Mouse (Mus musculus) frontal cortex, postnatal 10 days (tissue): Measurements from ENCODE around the gene Sdhb.

Source experiments
- DNase-seq, 2 experiments: peaks; one replicate each; pipeline ENCODE4 v3.0.0; 2022; ENCODE audit warnings: low spot score in 2 of 2, mixed read lengths in 1 of 2

Gene Sdhb

DNA sequence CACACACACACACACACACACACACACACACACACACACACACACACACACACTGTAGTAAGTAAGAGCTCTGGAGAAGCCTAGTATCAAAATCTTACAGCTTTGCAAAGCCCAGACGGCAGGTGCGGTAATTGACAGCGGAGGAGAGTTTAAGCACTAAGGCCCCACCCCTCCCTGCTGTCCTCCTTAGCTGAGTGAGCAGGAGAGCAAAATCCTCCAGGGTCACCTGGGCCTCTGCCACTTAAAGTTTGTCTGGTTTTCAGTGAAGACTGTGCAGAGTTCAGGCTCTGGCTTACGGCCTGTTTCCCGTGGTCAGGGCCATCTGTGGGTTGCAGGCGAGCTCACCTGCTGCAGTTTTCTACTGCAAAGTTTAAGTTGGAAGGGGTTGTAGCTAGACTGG, 12.5 kb upstream of the Sdhb start:
- DNase-seq = no peak

DNA sequence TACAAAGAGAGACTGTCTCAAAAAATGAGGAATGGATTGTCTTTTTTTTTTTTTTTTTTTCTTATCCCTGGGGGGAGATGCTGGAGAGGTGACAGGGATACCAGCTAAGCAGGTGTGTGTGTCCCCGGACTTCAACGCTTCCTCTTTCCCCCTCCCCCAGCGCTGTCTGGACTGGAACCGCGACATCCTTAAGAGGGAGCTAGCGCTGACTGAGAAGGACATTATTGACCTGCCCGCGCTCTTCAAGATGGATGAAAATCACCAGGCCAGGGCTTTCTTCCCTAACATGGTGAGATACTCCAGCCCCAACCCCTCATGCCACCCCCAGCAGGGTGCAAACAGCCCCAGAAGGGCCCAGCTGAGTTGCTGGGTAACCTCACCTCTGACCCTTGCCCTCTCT, 12.0 kb upstream of the Sdhb start:
- no peak for DNase-seq

DNA sequence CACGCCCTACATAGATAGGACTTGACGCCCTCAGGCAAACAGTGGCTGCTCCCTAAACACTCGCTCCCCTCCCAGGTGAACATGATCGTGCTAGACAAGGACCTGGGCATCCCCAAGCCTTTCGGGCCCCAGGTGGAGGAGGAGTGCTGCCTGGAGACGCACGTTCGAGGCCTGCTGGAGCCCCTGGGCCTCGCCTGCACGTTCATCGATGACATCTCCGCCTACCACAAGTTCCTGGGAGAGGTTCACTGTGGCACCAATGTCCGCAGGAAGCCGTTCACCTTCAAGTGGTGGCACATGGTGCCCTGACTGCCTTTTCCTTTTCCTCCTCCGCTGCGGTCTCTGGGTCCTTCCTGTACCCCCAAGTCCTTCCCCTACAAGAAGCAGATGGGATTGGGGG, 11.4 kb upstream of the Sdhb start:
- DNase-seq = no peak

DNA sequence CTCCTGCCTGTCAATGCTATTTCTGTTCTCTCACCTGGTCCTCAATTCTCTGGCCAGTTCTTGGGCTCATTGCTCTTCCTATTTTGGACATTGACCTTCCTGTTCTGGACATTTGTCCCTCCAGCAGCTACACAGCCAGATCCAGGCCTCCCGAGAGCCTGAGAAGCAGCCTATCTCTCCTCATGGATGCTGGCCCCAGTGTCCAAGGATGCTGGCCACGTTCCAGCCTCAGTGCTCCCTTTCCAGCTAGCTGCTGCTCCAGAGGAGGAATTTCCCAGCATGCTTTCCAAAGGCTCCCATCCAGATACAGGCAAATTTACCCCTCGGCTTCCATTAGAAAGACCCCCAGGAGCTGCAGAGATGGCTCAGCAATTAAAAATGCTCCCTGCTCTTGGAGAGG, 10.4 kb upstream of the Sdhb start:
- DNase-seq = no peak

DNA sequence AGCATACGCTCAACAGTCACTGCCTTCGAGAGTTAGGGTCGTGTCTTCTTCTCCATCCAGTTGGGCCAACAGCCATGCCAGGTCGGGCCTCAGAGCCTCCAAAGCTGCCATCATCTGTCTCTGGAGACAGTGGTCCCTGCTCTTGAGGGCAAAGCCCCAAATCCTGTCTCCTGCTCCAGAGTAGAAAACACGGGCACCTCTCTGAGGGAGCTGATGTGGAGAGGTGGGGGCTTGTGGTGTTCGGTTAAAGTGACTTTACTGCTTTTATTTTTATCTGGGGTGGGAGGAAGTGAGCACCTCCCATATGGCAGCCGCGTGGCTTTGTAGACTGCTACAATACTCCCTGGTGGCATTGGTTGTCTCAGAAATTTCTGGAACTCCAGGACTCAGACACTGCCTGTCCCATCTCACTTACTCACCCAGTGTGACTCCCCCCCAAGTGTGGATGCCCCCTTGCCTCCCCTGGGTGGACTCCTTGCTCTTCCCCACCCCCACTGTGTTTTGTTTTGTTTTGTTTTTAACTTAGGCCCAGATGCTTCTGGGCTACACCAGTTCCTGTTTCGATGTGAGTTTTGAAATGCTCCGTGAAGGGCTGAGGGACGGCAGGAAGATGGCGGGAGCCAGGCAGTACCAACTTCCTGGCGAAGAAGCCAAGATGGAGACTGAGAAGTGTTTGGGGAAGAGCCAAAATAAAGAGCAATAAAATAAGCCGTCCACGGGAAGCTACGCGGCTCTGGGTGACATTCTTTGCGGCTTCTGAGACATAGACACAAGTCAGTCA, 9.0 kb upstream of the Sdhb start:
- DNase-seq = no peak

DNA sequence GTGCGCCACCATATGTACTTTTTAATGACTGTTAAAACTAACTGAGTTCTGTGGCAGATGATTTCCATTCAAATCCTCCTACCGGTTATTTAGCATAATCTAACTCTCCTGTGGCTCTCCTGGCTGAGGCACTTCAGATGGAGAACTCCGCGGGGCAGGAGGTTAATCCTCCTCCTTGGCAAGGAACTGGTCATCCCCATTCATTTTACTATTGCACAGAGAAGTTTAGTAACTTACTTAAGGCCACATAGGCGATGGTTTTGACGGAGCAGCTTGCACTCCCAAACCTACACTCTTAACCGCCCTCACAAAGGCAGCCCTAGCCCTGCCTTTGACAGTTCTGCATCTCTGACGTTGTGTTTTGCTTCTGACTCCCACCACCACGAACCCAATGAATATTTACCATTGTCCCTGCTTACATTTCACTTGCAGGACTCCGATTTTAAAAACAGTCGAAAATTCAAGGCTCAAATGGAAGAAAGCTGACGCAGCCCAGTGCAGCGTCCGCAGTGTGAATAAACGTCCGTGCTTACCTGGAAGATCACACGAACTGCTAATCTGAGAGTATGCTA, 3.8 kb upstream of the Sdhb start:
- DNase-seq = no peak

DNA sequence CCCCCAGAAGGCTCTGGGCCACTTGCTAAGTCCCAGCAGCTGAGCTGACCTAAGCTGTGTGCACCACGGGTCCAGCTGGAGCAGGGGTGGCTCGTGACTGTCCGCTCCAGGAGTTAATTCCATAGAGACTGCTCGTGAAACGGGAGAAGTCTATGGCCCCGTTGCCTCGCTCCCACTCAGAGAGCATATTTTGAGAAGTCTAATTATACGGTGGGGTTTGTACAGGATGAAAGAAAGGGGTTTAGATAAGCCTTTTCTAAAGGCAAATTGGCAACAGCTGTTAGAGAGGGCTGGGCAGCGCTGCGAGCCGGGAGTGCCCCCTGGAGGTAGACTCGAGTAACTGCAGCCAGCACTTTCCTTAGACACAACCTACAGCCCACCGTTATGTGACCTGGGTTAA, 3.3 kb upstream of the Sdhb start:
- peak; percentile 71 to 79 for DNase-seq

DNA sequence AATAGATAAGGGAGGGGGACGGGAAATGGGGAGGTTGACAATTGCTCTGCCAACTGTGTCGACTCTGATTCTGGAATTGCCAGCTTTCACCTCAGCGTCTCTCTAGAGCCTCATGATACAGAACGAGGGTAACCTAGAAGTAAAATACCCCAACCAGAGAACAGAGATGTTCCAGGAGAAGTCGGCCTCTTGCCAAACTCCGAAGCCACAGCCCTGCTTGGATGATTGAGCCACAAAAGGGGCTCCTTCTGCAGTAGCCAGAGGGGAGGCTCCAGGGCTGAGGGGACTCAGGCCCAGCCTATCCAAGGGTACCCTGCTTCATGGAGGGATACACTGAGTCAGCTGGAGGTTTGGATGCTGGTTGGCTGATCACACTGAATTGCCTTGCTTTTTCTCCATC, 2.7 kb upstream of the Sdhb start:
- no peak for DNase-seq

DNA sequence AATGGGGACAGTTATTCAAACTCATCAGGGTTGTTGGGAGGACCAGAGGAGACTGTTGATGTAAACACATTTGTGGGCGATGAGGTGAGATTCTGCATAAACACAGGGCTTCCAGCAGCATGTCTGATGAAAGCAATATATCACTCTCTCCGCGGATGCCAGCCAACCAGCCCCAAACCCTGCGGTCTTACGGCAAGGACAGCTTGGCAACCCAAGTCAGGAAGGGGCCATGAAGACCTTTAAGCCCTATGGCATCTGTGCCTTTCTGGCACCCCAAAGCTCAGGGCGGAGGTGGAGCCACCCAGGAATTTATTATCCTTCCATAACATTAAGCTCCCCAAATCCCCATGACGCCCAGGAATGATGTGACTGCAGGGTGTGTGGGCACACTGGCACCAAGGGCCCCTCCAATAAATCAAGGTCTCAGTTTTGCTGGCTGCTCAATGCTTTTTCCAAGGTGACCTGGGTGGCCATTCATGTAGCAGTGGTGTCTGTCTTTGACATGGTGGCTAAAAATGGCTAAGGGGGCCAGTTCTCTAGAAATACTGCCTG, 1.8 kb upstream of the Sdhb start:
- DNase-seq = no peak

DNA sequence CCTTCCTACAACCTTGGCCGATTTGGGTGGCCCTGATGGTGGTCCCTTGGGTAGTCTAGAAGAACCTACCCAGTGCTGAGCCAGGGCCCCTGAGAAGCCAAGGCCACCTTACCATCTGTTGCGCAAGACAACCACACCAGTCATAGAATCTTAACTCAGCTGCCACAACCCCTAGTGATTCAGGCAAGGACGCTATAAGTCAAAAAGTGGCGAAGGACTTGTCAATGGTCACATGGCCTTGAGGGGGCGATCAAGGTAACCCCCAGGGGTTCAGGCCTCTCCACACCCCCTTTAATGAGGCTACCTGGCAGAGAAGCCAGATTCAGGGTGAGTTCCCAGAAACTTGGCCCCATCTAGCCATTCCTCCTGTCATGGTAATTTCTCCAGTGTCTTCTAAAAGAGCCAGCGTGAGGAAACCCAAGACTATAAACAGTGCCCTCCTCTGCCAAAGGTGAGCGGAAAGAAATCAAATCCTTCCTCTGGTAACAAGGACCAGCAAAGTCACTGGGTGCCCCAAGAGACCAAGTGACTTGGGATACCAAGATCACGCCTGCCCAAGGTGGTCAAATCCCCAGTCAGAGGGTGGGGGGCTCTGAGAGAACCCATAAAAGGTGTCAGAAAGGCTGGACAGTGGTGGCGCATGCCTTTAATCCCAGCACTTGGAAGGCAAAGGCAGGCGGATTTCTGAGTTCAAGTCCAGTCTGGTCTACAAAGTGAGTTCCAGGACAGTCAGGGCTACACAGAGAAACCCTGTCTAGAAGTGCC, 1.1 kb upstream of the Sdhb start:
- no peak for DNase-seq

DNA sequence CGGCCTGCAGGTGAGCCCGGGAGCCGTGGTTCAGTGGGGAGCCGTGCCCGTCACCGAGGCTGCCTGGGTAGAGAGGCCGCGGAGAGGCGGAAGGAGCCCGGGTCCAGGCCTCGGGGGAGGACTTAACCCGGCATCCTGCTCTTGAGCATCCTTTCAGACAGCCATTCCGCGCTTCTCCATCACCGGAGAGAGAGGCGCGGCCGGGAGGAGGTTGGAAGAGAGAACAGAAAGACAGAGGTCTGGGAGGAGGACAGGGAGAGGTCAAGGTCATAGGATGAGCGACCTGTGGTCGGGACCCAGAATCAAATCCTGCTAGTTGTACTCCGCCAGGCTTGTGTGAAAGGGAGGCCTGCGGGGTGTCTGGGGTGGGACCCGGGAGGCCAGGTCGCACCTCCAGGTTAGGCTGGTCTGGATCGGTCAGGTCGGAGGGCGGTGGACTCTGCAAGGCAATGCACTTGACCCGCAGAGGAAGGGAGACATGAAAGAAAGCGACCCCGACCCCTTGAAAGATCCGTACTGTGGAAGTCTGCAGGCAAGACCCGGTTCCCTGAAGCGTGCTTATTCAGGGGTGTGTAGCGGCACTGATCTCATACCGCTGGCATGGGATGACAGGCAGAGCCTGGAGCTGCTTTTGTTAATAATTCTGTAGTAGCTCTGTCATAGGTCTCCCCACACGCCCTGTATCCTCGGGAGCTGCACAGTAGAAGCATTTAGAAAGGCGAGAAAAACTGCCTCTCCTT, 634 bp downstream of the Sdhb start:
- DNase-seq = no peak

DNA sequence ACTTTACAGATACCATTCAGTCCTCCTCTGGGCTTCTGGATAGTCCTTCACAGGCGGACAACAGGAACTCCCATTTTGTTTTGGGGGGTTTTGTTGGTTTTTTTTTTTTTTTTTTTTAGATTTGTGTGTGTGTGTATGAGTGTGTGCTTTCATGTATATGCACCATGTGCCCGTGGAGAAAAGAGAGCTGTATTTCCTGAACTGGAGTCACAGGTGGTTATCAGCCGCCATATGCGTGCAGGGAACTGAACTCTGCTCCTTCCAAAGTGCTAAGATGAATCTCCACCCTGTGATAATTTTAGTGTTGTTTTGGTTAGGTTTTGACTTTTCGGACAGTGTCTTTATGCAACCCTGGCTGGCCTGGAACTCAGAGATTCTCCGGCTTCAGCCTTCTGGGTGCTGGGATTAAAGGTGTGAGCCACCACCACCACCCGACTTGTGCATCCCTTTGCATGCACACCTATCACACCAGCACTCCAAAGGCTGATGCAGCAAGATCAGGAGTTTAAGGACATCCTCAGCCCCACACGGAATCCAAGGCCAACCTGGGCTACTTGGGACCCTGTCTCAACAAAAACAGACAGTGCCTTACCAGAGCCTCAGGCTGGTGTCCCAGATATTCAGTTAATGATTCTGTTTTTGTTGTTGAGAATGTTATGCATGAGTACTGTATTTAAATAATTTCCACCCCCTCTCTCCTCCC, 1.4 kb downstream of the Sdhb start:
- DNase-seq = no peak

DNA sequence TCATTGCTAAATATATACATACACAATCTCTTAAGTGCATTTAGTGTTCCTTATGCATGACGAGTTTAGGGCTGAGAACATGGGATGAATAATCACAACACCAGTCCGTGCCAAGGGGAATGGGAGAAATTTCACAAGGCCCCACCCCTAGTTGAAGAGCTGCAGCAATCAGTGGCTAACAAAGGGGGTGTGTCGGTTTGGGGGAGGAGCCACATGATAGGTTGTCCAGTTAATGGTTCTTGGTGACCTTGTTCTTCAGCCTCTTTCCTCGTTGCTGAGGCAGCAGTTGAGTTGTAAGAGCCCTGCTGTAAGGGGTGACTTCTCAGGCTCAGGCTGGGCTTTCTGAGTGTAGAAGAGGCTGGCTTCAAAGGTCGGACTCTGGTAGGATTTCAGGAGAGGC, 1.9 kb downstream of the Sdhb start:
- peak in 1 of 2 experiments; percentile 26 for DNase-seq

DNA sequence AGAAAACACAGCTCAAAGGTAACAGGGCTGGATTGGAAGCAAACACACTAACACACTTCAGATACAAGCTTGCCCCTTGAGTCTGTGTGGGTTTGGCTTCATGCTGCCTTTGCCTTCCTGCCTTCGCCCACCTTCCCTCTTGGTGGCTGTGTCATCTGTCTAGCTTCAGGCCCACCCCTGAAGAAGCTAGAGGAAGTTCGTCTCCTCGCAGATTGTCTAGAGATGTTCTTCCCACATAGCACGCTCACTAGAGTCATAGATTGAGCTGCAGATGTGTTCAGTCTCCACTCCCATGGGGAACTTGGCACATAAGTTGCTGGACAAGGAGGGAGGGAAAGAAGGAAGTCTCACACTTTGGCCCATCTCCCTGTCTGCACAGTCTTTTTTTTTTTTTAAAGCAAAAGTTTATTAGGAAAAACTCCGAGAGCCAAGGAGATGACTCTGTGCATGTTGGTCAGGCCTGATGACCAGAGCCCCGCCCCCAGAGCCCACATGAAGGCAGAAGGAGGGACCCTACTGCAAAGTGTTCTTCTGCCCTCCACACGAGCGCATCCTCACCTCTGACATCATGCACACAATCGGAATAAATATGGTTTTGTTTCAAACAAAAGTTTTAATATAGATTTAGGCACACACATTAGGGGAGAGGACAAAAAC, 3.1 kb downstream of the Sdhb start:
- DNase-seq = no peak

DNA sequence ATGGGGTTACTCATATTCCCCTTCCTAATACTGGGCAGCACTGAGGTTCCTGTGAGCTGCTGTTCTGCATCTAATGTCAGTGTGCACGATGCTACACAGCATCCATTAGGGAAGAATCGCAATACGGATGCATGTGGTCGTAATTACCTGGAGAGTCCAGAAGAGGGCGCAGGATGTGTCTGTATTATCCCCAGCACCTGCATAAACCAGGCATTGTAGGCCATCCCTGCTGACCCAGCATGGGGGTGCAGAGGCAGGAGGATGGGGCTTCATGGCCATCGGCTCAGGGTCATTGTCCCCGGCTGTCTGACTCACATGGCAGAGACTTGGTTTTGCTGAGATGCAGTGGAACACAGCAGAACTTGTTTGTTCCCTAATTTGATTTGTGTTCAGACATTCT, 3.6 kb downstream of the Sdhb start:
- peak in 1 of 2 experiments; percentile 64 for DNase-seq

DNA sequence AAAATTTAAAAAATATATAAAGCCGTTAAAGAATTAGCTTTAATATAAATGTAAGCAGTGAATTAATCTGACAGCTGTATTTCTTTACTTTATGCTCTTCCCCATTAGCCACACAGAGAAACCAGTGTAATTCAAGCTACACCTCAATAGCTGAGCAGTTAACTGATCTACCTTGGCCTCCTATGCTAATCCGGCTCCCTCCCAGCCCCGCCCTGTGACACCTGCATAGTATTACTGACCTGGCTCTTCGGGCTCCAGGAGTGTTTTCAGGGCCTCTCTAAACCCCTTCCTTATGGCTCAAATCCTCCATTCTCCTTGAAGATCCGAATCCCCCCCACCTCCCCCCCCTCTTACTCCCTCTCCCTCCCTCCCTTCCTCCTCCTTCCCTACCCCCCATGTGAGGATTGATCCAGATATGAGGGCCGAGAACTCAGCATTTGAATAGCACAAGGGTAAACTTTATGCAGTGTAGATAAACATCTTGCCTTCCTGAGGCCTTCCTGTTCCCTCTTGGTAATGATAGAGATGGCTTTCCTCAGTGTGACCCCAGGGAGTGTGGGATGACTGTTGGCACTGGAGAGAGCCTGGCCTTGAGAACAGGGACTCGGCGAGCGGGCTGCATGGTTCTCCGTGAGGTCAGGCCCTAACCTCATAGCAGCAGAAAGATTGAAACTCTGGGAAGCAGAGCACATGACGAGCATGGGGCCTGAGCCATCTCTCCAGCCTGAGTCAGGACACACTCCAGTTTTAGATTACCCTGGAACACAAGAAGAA, 6.6 kb downstream of the Sdhb start:
- DNase-seq = no peak

DNA sequence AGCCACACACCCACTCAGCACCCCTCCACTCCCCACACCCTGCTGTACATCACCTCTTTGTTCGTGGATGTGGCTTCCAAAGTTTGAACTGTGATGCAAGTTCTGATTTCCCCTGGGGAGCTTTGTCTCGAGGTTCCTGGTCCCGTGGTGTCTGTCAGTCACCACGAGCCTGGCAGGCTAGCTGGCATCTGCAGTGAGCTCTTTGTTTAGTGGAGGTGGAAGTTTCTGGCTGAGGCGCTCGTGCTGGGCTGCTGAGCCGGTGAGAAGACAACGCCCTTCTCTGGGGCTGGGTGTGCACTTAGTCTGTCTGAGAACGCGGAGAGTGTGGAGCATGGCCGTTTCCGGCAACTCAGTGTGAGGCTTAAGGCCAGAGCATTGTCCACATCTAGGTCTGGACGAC, 10.7 kb downstream of the Sdhb start:
- DNase-seq = no peak

DNA sequence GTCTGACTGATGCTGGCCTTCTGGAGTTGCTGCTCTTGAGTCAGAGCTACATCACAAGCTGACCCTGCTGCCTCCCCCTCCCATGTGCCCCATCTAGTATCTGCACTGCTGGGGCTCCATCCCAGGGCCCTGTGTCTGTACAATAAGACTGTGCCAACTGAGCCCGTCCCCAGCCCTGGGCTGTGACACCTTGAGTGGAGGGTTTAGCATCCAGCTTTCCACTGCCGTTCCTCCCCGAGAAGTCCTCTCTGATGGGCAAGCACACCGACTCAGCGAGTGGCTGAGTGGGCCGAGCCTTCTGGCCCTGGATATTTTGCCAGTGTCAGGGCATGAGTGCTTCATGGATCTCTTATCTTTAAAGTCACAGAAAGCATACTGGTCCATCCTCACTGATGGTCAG, 13.4 kb downstream of the Sdhb start:
- no peak for DNase-seq

DNA sequence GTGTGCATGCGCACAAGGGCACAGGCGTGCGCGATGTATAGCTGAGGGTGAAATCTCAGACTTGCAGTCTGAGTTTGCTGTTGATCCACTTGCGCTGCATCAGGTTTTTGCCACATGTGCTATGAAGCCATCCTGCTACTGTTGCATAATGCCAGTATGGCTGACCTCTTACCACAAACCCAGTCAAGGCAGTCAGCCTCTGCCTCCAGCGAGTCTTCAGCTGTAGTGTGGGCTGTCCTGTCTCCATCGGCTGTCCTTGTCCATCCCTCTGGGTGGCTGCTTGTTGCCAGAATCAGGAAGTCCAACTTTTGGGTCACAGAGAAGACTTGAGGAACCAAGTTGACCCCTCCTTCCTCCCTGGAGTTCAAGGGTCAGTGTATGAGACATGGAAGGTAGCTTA, 14.4 kb downstream of the Sdhb start:
- DNase-seq = no peak

DNA sequence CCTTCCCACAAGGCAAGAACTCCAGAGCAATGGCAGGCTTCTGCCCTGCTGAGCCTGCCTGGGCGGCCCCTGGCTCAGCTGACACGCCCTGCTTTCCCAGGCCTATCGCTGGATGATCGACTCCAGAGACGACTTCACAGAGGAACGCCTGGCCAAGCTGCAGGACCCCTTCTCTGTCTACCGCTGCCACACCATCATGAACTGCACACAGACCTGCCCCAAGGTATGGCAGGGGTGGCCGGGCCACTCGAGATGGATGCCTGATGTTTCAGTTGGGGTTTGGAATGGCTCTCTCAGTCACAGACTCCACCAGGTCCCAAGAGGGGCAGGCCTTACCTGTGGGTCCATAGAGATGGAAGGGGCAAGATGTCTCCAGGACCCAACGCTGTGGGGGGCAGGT, 16.3 kb downstream of the Sdhb start:
- DNase-seq = no peak
